Mouse (Mus musculus): ENCODE measurements around the gene Armcx1.
"Not testable (repeated sequence)": the region's sequence is repeated elsewhere in the genome, so short reads cannot be mapped to it uniquely, and the experiment has no call there.

Gene Armcx1

GRCm38 (mm10) chrX:134717752-134718308 is at the start of gene Armcx1:
TSS of gene Armcx1 (plus strand) at chrX:134717963.
- peak; percentile 61 for DNase-seq (ENCODE audit: low spot score)

- no peak for DNase-seq (ENCODE audit: low spot score)
These were observed 42.7 kb upstream of the Armcx1 start for GRCm38 (mm10) chrX:134675022-134675421.

- no peak for DNase-seq (ENCODE audit: low spot score)
These were observed 41.8 kb upstream of the Armcx1 start for GRCm38 (mm10) chrX:134675959-134676358.

- DNase-seq (ENCODE audit: low spot score) = no peak
These were observed 32.8 kb upstream of the Armcx1 start for GRCm38 (mm10) chrX:134684936-134685335.

GRCm38 (mm10) chrX:134686267-134686666 is 31.5 kb upstream of the Armcx1 start, which contains the start of gene Armcx4:
TSS of gene Armcx4 (plus strand) at chrX:134686519.
- peak; percentile 23 for DNase-seq (ENCODE audit: low spot score)

- DNase-seq (ENCODE audit: low spot score) = peak; percentile 2
These were observed 31.0 kb upstream of the Armcx1 start for GRCm38 (mm10) chrX:134686739-134687171.

GRCm38 (mm10) chrX:134689676-134690075 is 28.1 kb upstream of the Armcx1 start:
- no peak for DNase-seq (ENCODE audit: low spot score)

GRCm38 (mm10) chrX:134690871-134691539 is 26.8 kb upstream of the Armcx1 start:
- DNase-seq (ENCODE audit: low spot score) = no peak

GRCm38 (mm10) chrX:134691540-134691935 is 26.2 kb upstream of the Armcx1 start:
- DNase-seq (ENCODE audit: low spot score) = no peak

GRCm38 (mm10) chrX:134716863-134717262 is 900 bp upstream of the Armcx1 start:
- DNase-seq (ENCODE audit: low spot score) = no peak

GRCm38 (mm10) chrX:134718524-134718923 is 761 bp downstream of the Armcx1 start:
- peak; percentile 43 for DNase-seq (ENCODE audit: low spot score)

GRCm38 (mm10) chrX:134723762-134724161 is 6.0 kb downstream of the Armcx1 start:
- DNase-seq (ENCODE audit: low spot score) = not testable (repeated sequence)

GRCm38 (mm10) chrX:134729778-134730177 is 12.0 kb downstream of the Armcx1 start:
- peak; percentile 12 for DNase-seq (ENCODE audit: low spot score)

- DNase-seq (ENCODE audit: low spot score) = no peak
These were observed 20.0 kb downstream of the Armcx1 start for GRCm38 (mm10) chrX:134737796-134738195.

GRCm38 (mm10) chrX:134739160-134739559 is 21.4 kb downstream of the Armcx1 start:
- no peak for DNase-seq (ENCODE audit: low spot score)

- DNase-seq (ENCODE audit: low spot score) = no peak
These were observed 24.1 kb downstream of the Armcx1 start for GRCm38 (mm10) chrX:134741862-134742261.

- peak; percentile 16 for DNase-seq (ENCODE audit: low spot score)
These were observed 28.7 kb downstream of the Armcx1 start for GRCm38 (mm10) chrX:134746459-134746858.

GRCm38 (mm10) chrX:134750764-134751592 is 33.2 kb downstream of the Armcx1 start, which contains the start of gene Armcx6:
TSS of gene Armcx6 (minus strand) at chrX:134751417.
- peak; percentile 74 for DNase-seq (ENCODE audit: low spot score)

GRCm38 (mm10) chrX:134751910-134752309 is 34.1 kb downstream of the Armcx1 start:
- DNase-seq (ENCODE audit: low spot score) = no peak

GRCm38 (mm10) chrX:134752584-134752983 is 34.8 kb downstream of the Armcx1 start:
- DNase-seq (ENCODE audit: low spot score) = no peak

GRCm38 (mm10) chrX:134756434-134757292 is 38.9 kb downstream of the Armcx1 start, which contains the start of gene Armcx3:
TSS of gene Armcx3 (plus strand) at chrX:134756595.
- peak; percentile 79 for DNase-seq (ENCODE audit: low spot score)
